Mouse (Mus musculus) erythroblast, embryonic 14.5 days (primary cell): ENCODE results near the gene Atp13a4.

Source experiments
- GATA1 ChIP-seq: IDR thresholded peaks from 2 replicates; pipeline ENCODE4 v1.6.1; 2012; ENCODE audit warnings: low read length, inconsistent platforms, mixed read lengths
- TAL1 ChIP-seq: IDR thresholded peaks from 3 replicates; pipeline ENCODE4 v1.6.1; 2012; ENCODE audit warnings: low read length, inconsistent platforms, mixed read lengths

DNA sequence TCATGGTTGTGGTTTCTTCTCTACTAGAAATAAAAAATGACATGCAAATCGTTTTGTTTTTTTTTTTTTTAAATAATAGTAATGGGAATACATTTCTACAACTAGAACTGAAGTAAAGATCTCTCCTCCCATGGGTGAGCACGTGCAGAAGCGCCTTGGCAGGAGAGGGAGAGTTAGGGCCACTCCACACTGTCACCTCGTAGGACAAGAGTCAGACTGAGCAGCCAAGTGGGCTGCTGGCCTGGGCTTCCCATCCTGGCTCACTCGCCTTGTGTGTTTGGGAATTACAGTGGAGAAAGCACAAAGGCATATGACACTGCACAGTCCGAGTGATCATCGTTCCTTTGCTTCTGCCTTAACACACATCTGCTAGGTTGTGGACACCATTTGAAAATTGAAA, 47.5 kb upstream of the Atp13a4 start:
- TF ChIP-seq GATA1 (no peak), TAL1 (no peak)
